Mouse (Mus musculus): ENCODE results near the gene Tas2r105.

Tas2r105 gene

DNA sequence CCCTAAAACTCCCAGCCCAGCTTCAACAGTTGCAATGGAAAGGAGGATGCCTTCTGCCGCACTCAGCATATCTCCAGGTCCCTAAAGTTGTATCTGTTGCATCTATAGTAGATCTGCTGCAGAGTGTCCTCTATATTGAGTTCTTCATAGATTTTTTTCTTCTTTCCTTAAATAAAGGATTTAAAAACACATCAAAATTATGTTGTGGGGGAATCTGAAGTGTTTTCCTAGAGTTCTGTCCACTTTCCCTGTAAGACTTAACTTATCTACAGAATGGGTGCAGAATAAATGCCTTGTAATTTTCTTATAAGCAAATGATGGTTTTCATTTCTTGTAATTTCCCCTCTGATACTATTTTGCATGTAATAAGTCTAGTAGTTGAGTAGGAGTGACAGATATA is at the start of gene Tas2r105:
Tas2r105 (minus strand) TSS at position 101 of the 400 bp plus-strand sequence.
- no peak for DNase-seq (ENCODE audit: low spot score in 2 of 2)

- no peak for DNase-seq (ENCODE audit: low spot score in 2 of 2)
These were observed 25.5 kb upstream of the Tas2r105 start for GRCm38 (mm10) chr6:131712803-131713202.

DNA sequence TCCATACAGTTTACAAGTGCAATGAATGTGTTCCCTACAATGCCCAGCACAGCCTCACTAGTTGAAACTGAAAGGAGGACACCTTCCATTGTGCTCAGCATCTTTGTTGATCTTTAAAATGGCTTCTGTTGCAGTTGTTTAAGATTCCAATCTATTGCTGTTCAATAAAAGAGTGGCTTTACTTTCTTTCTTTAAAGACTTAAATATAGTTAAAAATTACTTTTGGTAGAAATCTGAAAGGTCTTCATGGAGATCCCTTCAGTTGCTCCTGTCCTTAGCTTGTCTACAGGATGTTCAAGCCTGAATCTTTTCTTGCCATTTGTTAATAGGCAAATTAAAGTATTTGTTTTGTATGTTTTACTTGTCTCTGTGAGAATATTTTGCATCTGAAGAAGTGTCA is 2.7 kb upstream of the Tas2r105 start, which contains the start of gene Tas2r114:
Tas2r114 (minus strand) TSS at position 101 of the 400 bp plus-strand sequence.
- no peak for DNase-seq (ENCODE audit: low spot score in 2 of 2)

- DNase-seq (ENCODE audit: low spot score in 2 of 2): no peak
These were observed 1.7 kb downstream of the Tas2r105 start, which contains the start of gene Tas2r104 for GRCm38 (mm10) chr6:131685644-131686043. Tas2r104 (minus strand) TSS chr6:131685744.

DNA sequence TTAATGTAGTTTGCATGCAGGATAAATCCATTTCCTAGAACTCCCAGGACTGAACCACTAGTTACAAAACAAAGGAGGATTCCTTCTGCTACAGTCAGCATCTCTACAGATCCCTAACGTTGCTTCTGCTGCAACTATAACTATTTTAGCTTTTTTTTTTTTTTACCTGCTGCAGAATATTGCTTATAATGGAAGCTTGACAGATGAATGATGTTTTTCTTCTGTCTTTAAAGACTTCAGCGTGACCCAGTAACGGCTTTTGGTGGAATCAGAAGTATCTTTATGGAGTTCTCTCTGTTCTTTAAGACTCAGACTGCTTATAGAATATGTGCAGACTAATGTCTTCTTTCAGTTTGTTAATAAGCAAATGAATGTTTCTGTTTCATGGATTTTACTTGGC is 8.5 kb downstream of the Tas2r105 start, which contains the start of gene Tas2r106:
Tas2r106 (minus strand) TSS at position 101 of the 400 bp plus-strand sequence.
- no peak for DNase-seq (ENCODE audit: low spot score in 2 of 2)

GRCm38 (mm10) chr6:131660049-131660448 is 27.2 kb downstream of the Tas2r105 start, which contains the start of gene Tas2r107:
Tas2r107 (minus strand) TSS chr6:131660149.
- no peak for DNase-seq (ENCODE audit: low spot score in 2 of 2)

Measured in frontal cortex, postnatal 36 days (tissue).